Mouse (Mus musculus): ENCODE data around the gene Cnga2. TPM values are rescaled to one million over a fixed set of nuclear protein-coding genes. Genes with fewer than 3 reads are reported as not detected.
"Not testable (repeated sequence)": the region's sequence is repeated elsewhere in the genome, so short reads cannot be mapped to it uniquely, and the experiment has no call there.

Gene Cnga2
- polyA plus RNA-seq, 1 experiment: not detected

DNA sequence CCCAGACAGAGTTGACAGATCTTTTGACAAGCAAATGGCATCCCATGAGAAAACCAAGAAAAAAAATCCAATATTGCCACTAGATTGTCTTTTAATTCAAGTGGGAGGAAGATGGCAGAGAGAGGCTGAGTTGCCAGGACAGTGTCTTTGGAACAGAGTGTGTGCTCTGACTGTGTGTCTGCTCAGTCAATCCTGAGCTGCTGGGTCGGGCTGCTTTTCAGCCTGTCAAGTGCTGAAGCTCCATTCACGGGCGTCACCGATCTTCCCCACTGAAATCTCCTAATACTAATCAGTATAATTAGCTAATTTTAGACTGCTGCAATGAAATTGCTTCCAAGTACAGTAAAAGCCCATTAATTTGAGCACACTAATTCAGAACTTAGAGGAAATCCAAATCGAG is 20.3 kb upstream of the Cnga2 start:
- Histone ChIP-seq H3K4me1 (ENCODE audit: control insufficient read depth, insufficient read depth, low read length) (no peaks in the 10 kb centered on the region), H3K36me3 (ENCODE audit: control insufficient read depth, insufficient read depth, low read length) (no peaks in the 10 kb centered on the region), H3K27ac (ENCODE audit: insufficient read depth, low read depth, low read length) (no peak overlapping the region), H3K27me3 (replicated peaks; ENCODE audit: control insufficient read depth, insufficient read depth, low read length) (no peaks in the 10 kb centered on the region), H3K4me3 (ENCODE audit: insufficient read depth, low read depth, low read length) (no peak overlapping the region)
- WGBS: 82% methylated on average over 5 of the region's 5 CpGs
- no peak for DNase-seq
- TF ChIP-seq POLR2A (IDR thresholded peaks at IDR 0.05; ENCODE audit: low read depth, low read length) (no peak), CTCF (conservative IDR thresholded peaks at IDR 0.05; ENCODE audit: insufficient read depth, insufficient read length, low read depth, low read length) (no peak)

- Histone ChIP-seq H3K4me3 (ENCODE audit: insufficient read depth, low read depth, low read length) (no peak within 1 kb of the TSS), H3K27me3 (replicated peaks; ENCODE audit: control insufficient read depth, insufficient read depth, low read length) (no peaks in the 10 kb centered on the region), H3K4me1 (ENCODE audit: control insufficient read depth, insufficient read depth, low read length) (no peaks in the 10 kb centered on the region), H3K27ac (ENCODE audit: insufficient read depth, low read depth, low read length) (no peak within 1 kb of the TSS), H3K36me3 (ENCODE audit: control insufficient read depth, insufficient read depth, low read length) (no peaks in the 10 kb centered on the region)
- 74% methylated on average over 2 of the region's 2 CpGs for WGBS
- TF ChIP-seq POLR2A (IDR thresholded peaks at IDR 0.05; ENCODE audit: low read depth, low read length) (no peak), CTCF (conservative IDR thresholded peaks at IDR 0.05; ENCODE audit: insufficient read depth, insufficient read length, low read depth, low read length) (no peak)
- DNase-seq: no peak
These were observed 19.0 kb upstream of the Cnga2 start, which contains the start of gene Fate1 for GRCm38 (mm10) chrX:71972686-71973085. Fate1 (plus strand) TSS chrX:71972986.

GRCm38 (mm10) chrX:71977681-71978080 is 14.0 kb upstream of the Cnga2 start:
- not testable (repeated sequence) for H3K27ac ChIP-seq (ENCODE audit: insufficient read depth, low read depth, low read length); H3K36me3 ChIP-seq (ENCODE audit: control insufficient read depth, insufficient read depth, low read length); H3K4me3 ChIP-seq (ENCODE audit: insufficient read depth, low read depth, low read length); H3K4me1 ChIP-seq (ENCODE audit: control insufficient read depth, insufficient read depth, low read length); H3K27me3 ChIP-seq (replicated peaks; ENCODE audit: control insufficient read depth, insufficient read depth, low read length); DNase-seq

DNA sequence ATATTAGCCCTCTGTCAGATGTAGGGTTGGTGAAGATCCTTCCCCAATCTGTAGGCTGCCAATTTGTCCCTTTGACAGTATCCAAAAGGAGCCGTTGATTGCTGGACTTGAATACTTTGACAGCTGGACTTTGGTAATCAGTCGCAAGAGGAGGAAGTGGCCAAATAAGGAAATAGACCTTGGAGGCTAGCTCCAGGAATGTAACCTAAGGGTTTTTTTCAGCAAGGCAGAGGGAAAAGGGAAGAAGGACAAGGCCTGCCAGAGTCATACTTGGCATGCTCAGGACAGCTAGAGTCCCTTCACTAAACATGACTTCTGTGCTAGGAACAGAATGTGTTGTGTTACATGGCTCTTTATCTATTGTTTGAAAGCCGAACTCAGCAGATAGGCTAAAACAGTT is 11.2 kb upstream of the Cnga2 start:
- WGBS: 36% methylated on average over 3 of the region's 3 CpGs
- Histone ChIP-seq H3K27me3 (replicated peaks; ENCODE audit: control insufficient read depth, insufficient read depth, low read length) (no peaks in the 10 kb centered on the region), H3K4me3 (ENCODE audit: insufficient read depth, low read depth, low read length) (no peak overlapping the region), H3K4me1 (ENCODE audit: control insufficient read depth, insufficient read depth, low read length) (no peaks in the 10 kb centered on the region), H3K27ac (ENCODE audit: insufficient read depth, low read depth, low read length) (no peak overlapping the region), H3K36me3 (ENCODE audit: control insufficient read depth, insufficient read depth, low read length) (no peaks in the 10 kb centered on the region)
- DNase-seq: peak; percentile 5
- TF ChIP-seq POLR2A (IDR thresholded peaks at IDR 0.05; ENCODE audit: low read depth, low read length) (no peak), CTCF (conservative IDR thresholded peaks at IDR 0.05; ENCODE audit: insufficient read depth, insufficient read length, low read depth, low read length) (no peak)

- WGBS: 76% methylated on average over 2 of the region's 2 CpGs
- DNase-seq: no peak
- Histone ChIP-seq H3K36me3 (ENCODE audit: control insufficient read depth, insufficient read depth, low read length) (no peaks in the 10 kb centered on the region), H3K4me3 (ENCODE audit: insufficient read depth, low read depth, low read length) (no peak overlapping the region), H3K4me1 (ENCODE audit: control insufficient read depth, insufficient read depth, low read length) (no peaks in the 10 kb centered on the region), H3K27me3 (replicated peaks; ENCODE audit: control insufficient read depth, insufficient read depth, low read length) (no peaks in the 10 kb centered on the region), H3K27ac (ENCODE audit: insufficient read depth, low read depth, low read length) (no peak overlapping the region)
- no peak for TF ChIP-seq POLR2A (IDR thresholded peaks at IDR 0.05; ENCODE audit: low read depth, low read length)
- no peak for TF ChIP-seq CTCF (conservative IDR thresholded peaks at IDR 0.05; ENCODE audit: insufficient read depth, insufficient read length, low read depth, low read length)
These were observed 10.3 kb upstream of the Cnga2 start for GRCm38 (mm10) chrX:71981322-71981721.

DNA sequence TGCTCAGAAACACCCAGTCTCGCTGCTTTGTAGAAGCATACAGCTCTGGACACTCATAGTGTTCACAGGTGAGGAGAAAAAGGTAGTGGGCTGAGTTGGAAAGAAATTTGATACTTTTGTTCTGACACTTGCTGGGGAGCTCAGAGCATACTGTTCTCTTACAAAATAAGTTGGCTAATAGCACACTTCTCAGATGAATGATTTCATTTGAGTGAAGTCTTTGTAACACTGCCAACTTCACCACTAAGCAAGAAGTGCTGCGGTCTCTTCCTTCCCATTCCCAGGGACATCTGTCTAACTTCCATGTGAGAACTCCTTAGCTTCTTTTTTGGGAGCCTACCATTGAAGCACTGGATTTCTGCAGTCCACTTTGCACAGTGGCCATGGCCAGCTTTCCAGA is 8.4 kb upstream of the Cnga2 start:
- TF ChIP-seq CTCF (conservative IDR thresholded peaks at IDR 0.05; ENCODE audit: insufficient read depth, insufficient read length, low read depth, low read length) (no peak), POLR2A (IDR thresholded peaks at IDR 0.05; ENCODE audit: low read depth, low read length) (no peak)
- 54% methylated on average over 2 of the region's 2 CpGs for WGBS
- no peaks in the 10 kb centered on the region for H3K4me1 ChIP-seq (ENCODE audit: control insufficient read depth, insufficient read depth, low read length)

DNA sequence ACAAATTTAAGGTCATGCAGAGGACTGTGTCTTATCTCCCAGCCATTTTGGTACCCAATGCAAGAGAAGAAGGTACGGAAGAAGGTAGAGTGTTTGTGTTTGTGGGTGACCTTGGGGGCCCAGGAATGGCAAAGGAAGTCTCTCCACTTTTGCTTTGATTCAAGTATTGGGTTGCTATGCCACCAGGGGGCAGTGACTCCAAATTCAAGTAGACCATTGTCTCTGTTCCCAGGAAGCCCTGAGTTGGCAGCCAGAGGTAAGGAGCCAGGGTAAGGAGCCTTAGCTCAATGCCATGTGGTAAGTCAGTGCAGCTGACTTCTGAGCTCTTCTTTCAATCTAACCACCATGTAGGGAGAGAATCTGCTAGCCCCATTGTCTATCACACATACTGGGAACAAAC is 7.9 kb upstream of the Cnga2 start:
- peak; percentile 3 for DNase-seq
- TF ChIP-seq POLR2A (IDR thresholded peaks at IDR 0.05; ENCODE audit: low read depth, low read length) (no peak), CTCF (conservative IDR thresholded peaks at IDR 0.05; ENCODE audit: insufficient read depth, insufficient read length, low read depth, low read length) (0 out of 2 replicates have a peak, but pooled peaks have one; percentile 3)

More for the DNA sequence above, 8.4 kb upstream of the Cnga2 start:
- Histone ChIP-seq H3K27me3 (replicated peaks; ENCODE audit: control insufficient read depth, insufficient read depth, low read length) (no peaks in the 10 kb centered on the region), H3K4me3 (ENCODE audit: insufficient read depth, low read depth, low read length) (no peak overlapping the region), H3K27ac (ENCODE audit: insufficient read depth, low read depth, low read length) (no peak overlapping the region), H3K36me3 (ENCODE audit: control insufficient read depth, insufficient read depth, low read length) (no peaks in the 10 kb centered on the region)
- no peak for DNase-seq

DNA sequence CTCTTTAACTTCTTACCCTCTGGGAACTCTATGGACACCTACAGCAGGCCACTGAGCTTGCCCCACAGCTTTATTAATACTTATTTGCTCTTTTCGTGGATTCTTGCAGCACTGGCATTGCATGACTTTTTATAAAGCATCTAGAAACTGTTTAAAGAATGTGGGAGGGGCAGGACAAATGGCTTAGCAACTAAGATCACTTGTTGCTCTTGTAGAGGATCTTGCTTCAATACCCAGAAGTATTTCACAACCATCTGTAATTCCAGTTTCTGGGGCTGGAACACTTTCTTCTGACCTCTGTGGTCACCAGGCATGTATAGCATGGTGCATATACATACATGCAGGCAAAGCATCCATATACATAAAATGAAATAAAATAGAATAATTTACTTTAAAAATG is 4.3 kb downstream of the Cnga2 start:
- no peak for DNase-seq
- TF ChIP-seq CTCF (conservative IDR thresholded peaks at IDR 0.05; ENCODE audit: insufficient read depth, insufficient read length, low read depth, low read length) (no peak), POLR2A (IDR thresholded peaks at IDR 0.05; ENCODE audit: low read depth, low read length) (no peak)
- no peaks in the 10 kb centered on the region for H3K36me3 ChIP-seq (ENCODE audit: control insufficient read depth, insufficient read depth, low read length)
- H3K4me3 ChIP-seq (ENCODE audit: insufficient read depth, low read depth, low read length): no peak overlapping the region
- no peaks in the 10 kb centered on the region for H3K4me1 ChIP-seq (ENCODE audit: control insufficient read depth, insufficient read depth, low read length)
- no peak overlapping the region for H3K27ac ChIP-seq (ENCODE audit: insufficient read depth, low read depth, low read length)
- no peaks in the 10 kb centered on the region for H3K27me3 ChIP-seq (replicated peaks; ENCODE audit: control insufficient read depth, insufficient read depth, low read length)
- 65% methylated on average over 1 of the region's 1 CpGs for WGBS

More for the DNA sequence above, 7.9 kb upstream of the Cnga2 start:
- Histone ChIP-seq H3K27me3 (replicated peaks; ENCODE audit: control insufficient read depth, insufficient read depth, low read length) (no peaks in the 10 kb centered on the region), H3K27ac (ENCODE audit: insufficient read depth, low read depth, low read length) (no peak overlapping the region), H3K4me3 (ENCODE audit: insufficient read depth, low read depth, low read length) (no peak overlapping the region), H3K36me3 (ENCODE audit: control insufficient read depth, insufficient read depth, low read length) (no peaks in the 10 kb centered on the region), H3K4me1 (ENCODE audit: control insufficient read depth, insufficient read depth, low read length) (no peaks in the 10 kb centered on the region)
- 90% methylated on average over 1 of the region's 1 CpGs for WGBS

All from kidney, adult 2 months (tissue).